Mouse (Mus musculus): ENCODE results near the gene Fgr. TPM values are rescaled to one million over a fixed set of nuclear protein-coding genes. Genes with fewer than 3 reads are reported as not detected.
A peak's percentile ranks its signal among the peaks of the same experiment; 100 is the strongest.

Fgr gene
- polyA plus RNA-seq, 1 experiment from 2014 or later, result 0.66 TPM

GRCm38 (mm10) chr4:133007513-133008380 is 33.9 kb downstream of the Fgr start:
- no peaks in the 10 kb centered on the region; the same call in 1 of the 2 replicates for H3K4me1 ChIP-seq (ENCODE audit: insufficient read depth)
- no peaks in the 10 kb centered on the region for H3K36me3 ChIP-seq (ENCODE audit: insufficient read depth)
- H3K9me3 ChIP-seq (ENCODE audit: low read depth, low read length), result no peaks in the 10 kb centered on the region
- no peak for DNase-seq
- no peak overlapping the region for H3K4me2 ChIP-seq
- no peak for ATAC-seq (ENCODE audit: insufficient read depth)
- no peak overlapping the region for H3K4me3 ChIP-seq (ENCODE audit: low read depth, low read length)
- no peak for TF ChIP-seq CTCF (IDR thresholded peaks at IDR 0.05; ENCODE audit: low read depth)
- H3K27me3 ChIP-seq (ENCODE audit: insufficient read depth, low read length), result peaks cover 12% of the 10 kb centered on the region
- H3K9ac ChIP-seq, result no peak overlapping the region
- H3K27ac ChIP-seq (ENCODE audit: low read depth), result no peak overlapping the region
- WGBS, result 27% methylated on average over 15 of the region's 15 CpGs

- Histone ChIP-seq H3K27ac (ENCODE audit: low read depth) (no peak overlapping the region), H3K9ac (no peak overlapping the region), H3K36me3 (ENCODE audit: insufficient read depth) (no peaks in the 10 kb centered on the region), H3K4me1 (ENCODE audit: insufficient read depth) (peaks cover 9% of the 10 kb centered on the region; the same call in 1 of the 2 replicates), H3K4me2 (no peak overlapping the region), H3K9me3 (ENCODE audit: low read depth, low read length) (no peaks in the 10 kb centered on the region), H3K4me3 (ENCODE audit: low read depth, low read length) (no peak overlapping the region), H3K27me3 (ENCODE audit: insufficient read depth, low read length) (peaks cover 12% of the 10 kb centered on the region)
- ATAC-seq (ENCODE audit: insufficient read depth), result no peak
- peak; percentile 84 for DNase-seq
- TF ChIP-seq CTCF (IDR thresholded peaks at IDR 0.05; ENCODE audit: low read depth), result peak; percentile 88
- under 1% methylated on average over 4 of the region's 4 CpGs for WGBS
Measured at GRCm38 (mm10) chr4:133009131-133009530, 35.2 kb downstream of the Fgr start.

GRCm38 (mm10) chr4:133009676-133010075 is 35.8 kb downstream of the Fgr start:
- no peak for DNase-seq
- TF ChIP-seq CTCF (IDR thresholded peaks at IDR 0.05; ENCODE audit: low read depth), result no peak
- 56% methylated on average over 5 of the region's 5 CpGs for WGBS
- Histone ChIP-seq H3K9me3 (ENCODE audit: low read depth, low read length) (no peaks in the 10 kb centered on the region), H3K27ac (ENCODE audit: low read depth) (no peak overlapping the region), H3K4me2 (no peak overlapping the region), H3K36me3 (ENCODE audit: insufficient read depth) (no peaks in the 10 kb centered on the region), H3K4me3 (ENCODE audit: low read depth, low read length) (no peak overlapping the region), H3K27me3 (ENCODE audit: insufficient read depth, low read length) (peaks cover 12% of the 10 kb centered on the region), H3K9ac (no peak overlapping the region), H3K4me1 (ENCODE audit: insufficient read depth) (peaks cover 11% of the 10 kb centered on the region; the same call in 1 of the 2 replicates)
- ATAC-seq (ENCODE audit: insufficient read depth), result no peak

GRCm38 (mm10) chr4:133010611-133011010 is 36.7 kb downstream of the Fgr start:
- Histone ChIP-seq H3K27ac (ENCODE audit: low read depth) (no peak overlapping the region), H3K4me1 (ENCODE audit: insufficient read depth) (peaks cover 11% of the 10 kb centered on the region), H3K4me2 (peak overlapping the region; percentile 94), H3K9me3 (ENCODE audit: low read depth, low read length) (no peaks in the 10 kb centered on the region), H3K36me3 (ENCODE audit: insufficient read depth) (no peaks in the 10 kb centered on the region), H3K4me3 (ENCODE audit: low read depth, low read length) (peak overlapping the region; percentile 95), H3K27me3 (ENCODE audit: insufficient read depth, low read length) (peaks cover 12% of the 10 kb centered on the region), H3K9ac (no peak overlapping the region)
- WGBS, result under 1% methylated on average over 17 of the region's 17 CpGs
- ATAC-seq (ENCODE audit: insufficient read depth) (no peak), DNase-seq (no peak)
- no peak for TF ChIP-seq CTCF (IDR thresholded peaks at IDR 0.05; ENCODE audit: low read depth)

DNA sequence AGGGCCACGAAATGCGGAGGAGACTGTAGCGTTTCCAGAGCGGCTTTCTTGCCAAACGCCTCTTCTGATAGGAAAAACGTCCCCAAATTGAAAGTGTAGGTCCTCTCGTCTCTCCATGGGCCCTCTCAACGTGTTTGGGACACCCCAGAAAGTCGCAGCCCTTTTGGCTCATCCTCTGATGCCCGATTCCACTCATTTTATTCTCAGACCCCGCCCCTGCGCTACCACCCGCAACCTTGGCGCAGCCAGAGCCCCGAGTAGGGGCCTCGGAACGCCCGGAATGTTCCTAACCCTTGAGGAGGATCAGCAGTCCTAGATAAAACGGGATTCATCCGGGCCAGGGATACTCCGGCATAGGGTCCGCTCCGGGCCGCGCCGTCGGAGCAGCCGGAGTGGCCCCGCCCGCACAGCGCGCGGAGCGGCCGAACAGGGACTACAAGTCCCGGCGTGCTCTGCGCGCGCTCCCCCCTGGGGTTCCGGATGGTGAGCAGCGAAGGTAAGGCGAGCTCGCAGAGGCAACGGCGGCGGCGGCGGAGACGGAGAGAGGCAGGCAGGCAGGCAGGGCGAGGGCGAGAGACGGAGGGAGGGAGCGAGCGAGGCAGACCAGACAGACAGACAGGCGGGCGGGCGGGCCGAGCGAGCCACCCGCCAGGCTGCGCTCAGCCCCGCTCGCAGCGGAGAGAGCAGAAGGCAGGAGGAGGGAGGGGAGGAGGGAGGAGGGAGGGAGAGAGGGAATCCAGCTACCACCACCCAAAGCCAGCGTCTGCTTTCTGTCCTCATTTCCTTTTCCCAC is 37.3 kb downstream of the Fgr start, which contains the start of gene Ahdc1:
Gene Ahdc1 (plus strand): TSS at position 233 of the 793 bp plus-strand sequence.
- TF ChIP-seq CTCF (IDR thresholded peaks at IDR 0.05; ENCODE audit: low read depth), result peak; percentile 2; the same call in 1 of the 2 replicates
- ATAC-seq (ENCODE audit: insufficient read depth) (peak; percentile 85), DNase-seq (peak; percentile 96)
- peaks cover 12% of the 10 kb centered on the region for H3K27me3 ChIP-seq (ENCODE audit: insufficient read depth, low read length)
- peak within 1 kb of the TSS; percentile 95 for H3K9ac ChIP-seq
- no peaks in the 10 kb centered on the region for H3K9me3 ChIP-seq (ENCODE audit: low read depth, low read length)
- peak within 1 kb of the TSS; percentile 96 for H3K27ac ChIP-seq (ENCODE audit: low read depth)
- H3K4me1 ChIP-seq (ENCODE audit: insufficient read depth), result peaks cover 16% of the 10 kb centered on the region
- no peaks in the 10 kb centered on the region for H3K36me3 ChIP-seq (ENCODE audit: insufficient read depth)
- WGBS, result under 1% methylated on average over 66 of the region's 66 CpGs
- peak within 1 kb of the TSS; percentile 95 for H3K4me3 ChIP-seq (ENCODE audit: low read depth, low read length)
- H3K4me2 ChIP-seq, result peak within 1 kb of the TSS; percentile 94

- Histone ChIP-seq H3K4me1 (ENCODE audit: insufficient read depth) (peaks cover 24% of the 10 kb centered on the region), H3K9me3 (ENCODE audit: low read depth, low read length) (no peaks in the 10 kb centered on the region), H3K4me2 (peak overlapping the region; percentile 94), H3K9ac (peak overlapping the region; percentile 95), H3K4me3 (ENCODE audit: low read depth, low read length) (peak overlapping the region; percentile 95), H3K27me3 (ENCODE audit: insufficient read depth, low read length) (peaks cover 12% of the 10 kb centered on the region), H3K27ac (ENCODE audit: low read depth) (peak overlapping the region; percentile 96), H3K36me3 (ENCODE audit: insufficient read depth) (0 out of 2 replicates have a peak, but pooled peaks cover 4% of the 10 kb centered on the region)
- ATAC-seq (ENCODE audit: insufficient read depth) (0 out of 2 replicates have a peak, but pooled peaks have one; percentile 3), DNase-seq (peak; percentile 65)
- no peak for TF ChIP-seq CTCF (IDR thresholded peaks at IDR 0.05; ENCODE audit: low read depth)
- under 1% methylated on average over 65 of the region's 84 CpGs for WGBS
Measured at GRCm38 (mm10) chr4:133011821-133012775, 38.2 kb downstream of the Fgr start.

Measured in lung, embryonic 14.5 days (tissue).